Mouse (Mus musculus): ENCODE results near the gene Tom1l2. TPM values are rescaled to one million over a fixed set of nuclear protein-coding genes. Genes with fewer than 3 reads are reported as not detected.
A peak's percentile ranks its signal among the peaks of the same experiment; 100 is the strongest.

The Tom1l2 gene
- polyA plus RNA-seq, 1 experiment from 2014 or later = 61.4 TPM

DNA sequence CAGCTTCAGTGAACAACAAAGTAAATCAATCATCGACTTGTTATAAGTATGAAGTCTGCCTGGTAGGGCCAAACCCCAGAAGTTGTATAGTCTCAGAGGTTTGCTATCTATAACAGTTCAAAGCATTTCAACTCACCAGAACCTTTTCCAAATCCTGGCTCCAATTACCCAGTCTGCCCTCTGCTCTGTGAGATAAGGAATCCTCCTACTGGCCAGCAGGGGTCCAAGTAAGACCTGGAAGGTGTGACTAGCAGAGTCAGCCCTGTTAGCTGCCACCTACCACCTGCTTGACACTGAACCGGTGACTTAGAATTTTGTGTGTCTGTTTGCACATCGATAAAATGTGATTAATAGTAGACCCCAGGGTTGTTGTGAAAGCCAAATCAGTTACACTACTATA lies 14.6 kb upstream of the Tom1l2 start:
- H3K27ac ChIP-seq (replicated peaks) = no peak overlapping the region
- WGBS = 85% methylated on average over 3 of the region's 3 CpGs
- H3K27me3 ChIP-seq = no peaks in the 10 kb centered on the region
- H3K9me3 ChIP-seq = no peaks in the 10 kb centered on the region
- H3K4me2 ChIP-seq = no peak overlapping the region
- H3K36me3 ChIP-seq = no peaks in the 10 kb centered on the region
- H3K4me3 ChIP-seq = no peak overlapping the region
- ATAC-seq (ENCODE audit: low read depth) = no peak
- H3K9ac ChIP-seq = no peak overlapping the region
- H3K4me1 ChIP-seq (replicated peaks) = peaks cover 4% of the 10 kb centered on the region; the same call in 1 of the 2 replicates

DNA sequence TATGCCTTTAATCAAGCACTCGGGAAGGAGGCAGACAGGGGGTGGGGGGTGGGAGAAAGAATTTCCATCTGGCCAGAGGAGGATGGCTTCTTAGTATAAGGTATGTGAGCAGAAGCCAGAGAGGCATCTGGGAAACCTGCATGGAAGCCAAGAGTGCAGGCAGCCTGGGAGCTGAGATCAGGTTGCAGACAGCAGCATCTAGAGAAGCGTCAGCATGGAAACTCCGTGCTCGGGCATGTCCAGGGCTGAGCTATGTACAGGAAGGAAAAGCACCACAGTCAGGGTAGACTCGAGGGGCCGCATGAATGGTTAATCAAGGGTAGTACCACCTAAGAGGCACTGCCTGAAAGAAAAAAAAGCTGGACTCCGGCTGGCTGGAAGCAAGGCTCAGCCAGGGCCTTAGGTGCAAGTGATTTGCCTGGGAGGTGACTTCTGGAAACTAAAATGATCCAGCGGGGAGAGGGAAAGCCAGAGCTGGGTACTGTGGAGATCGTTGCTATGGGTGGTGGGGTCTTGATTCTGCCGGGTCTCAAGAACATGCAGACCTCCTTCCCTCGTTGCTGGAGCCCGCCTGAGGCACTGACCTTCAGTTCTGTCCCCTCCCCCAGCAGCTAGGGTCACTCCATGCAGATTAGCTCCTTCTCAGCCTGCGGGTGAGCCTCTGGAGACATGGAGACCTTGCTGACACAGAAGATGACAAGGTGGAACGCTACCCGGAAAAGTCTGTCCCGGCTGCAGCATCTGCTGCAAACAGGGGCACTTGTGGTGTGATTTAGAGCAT lies 13.7 kb upstream of the Tom1l2 start:
- ATAC-seq (ENCODE audit: low read depth) = no peak
- H3K27me3 ChIP-seq = no peaks in the 10 kb centered on the region
- H3K27ac ChIP-seq (replicated peaks) = no peak overlapping the region
- H3K4me3 ChIP-seq = no peak overlapping the region
- WGBS = 44% methylated on average over 16 of the region's 16 CpGs
- H3K9ac ChIP-seq = peak overlapping the region; percentile 43; the same call in 1 of the 2 replicates
- peaks cover 4% of the 10 kb centered on the region; the same call in 1 of the 2 replicates for H3K4me1 ChIP-seq (replicated peaks)
- H3K36me3 ChIP-seq = no peaks in the 10 kb centered on the region
- no peaks in the 10 kb centered on the region for H3K9me3 ChIP-seq
- H3K4me2 ChIP-seq = no peak overlapping the region

GRCm38 (mm10) chr11:60360631-60361201 lies 8.0 kb upstream of the Tom1l2 start:
- Histone ChIP-seq H3K4me1 (replicated peaks) (no peaks in the 10 kb centered on the region), H3K4me3 (no peak overlapping the region), H3K4me2 (no peak overlapping the region), H3K9me3 (no peaks in the 10 kb centered on the region), H3K27me3 (no peaks in the 10 kb centered on the region), H3K27ac (replicated peaks) (no peak overlapping the region), H3K36me3 (no peaks in the 10 kb centered on the region), H3K9ac (no peak overlapping the region)
- 84% methylated on average over 5 of the region's 5 CpGs for WGBS
- ATAC-seq (ENCODE audit: low read depth) = no peak

GRCm38 (mm10) chr11:60359936-60360335 lies 7.2 kb upstream of the Tom1l2 start:
- Histone ChIP-seq H3K27ac (replicated peaks) (no peak overlapping the region), H3K9ac (no peak overlapping the region), H3K9me3 (no peaks in the 10 kb centered on the region), H3K4me3 (no peak overlapping the region), H3K4me1 (replicated peaks) (no peaks in the 10 kb centered on the region), H3K36me3 (no peaks in the 10 kb centered on the region), H3K27me3 (no peaks in the 10 kb centered on the region), H3K4me2 (no peak overlapping the region)
- 86% methylated on average over 1 of the region's 1 CpGs for WGBS
- no peak for ATAC-seq (ENCODE audit: low read depth)

DNA sequence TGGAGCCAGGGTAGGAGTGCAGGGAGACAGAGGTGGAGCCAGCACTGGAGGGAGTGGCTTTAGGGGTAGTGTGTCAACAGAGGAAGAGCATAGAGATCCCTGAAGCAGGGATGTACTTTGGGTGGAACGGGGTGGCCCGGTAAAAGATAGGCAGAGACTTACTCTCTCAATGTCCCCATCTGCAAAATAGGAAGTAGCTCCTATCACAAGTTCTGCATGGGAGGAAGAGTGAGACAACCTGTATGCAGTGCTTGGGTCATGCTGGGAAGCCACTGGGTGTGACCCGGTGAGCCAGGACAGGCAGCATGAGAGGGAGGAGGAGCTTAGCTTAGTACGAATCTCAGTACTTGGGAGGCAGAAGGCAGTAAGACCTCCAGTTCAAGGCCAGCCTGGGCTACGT lies 6.4 kb upstream of the Tom1l2 start:
- H3K4me2 ChIP-seq = no peak overlapping the region
- no peak overlapping the region for H3K4me3 ChIP-seq
- no peaks in the 10 kb centered on the region for H3K36me3 ChIP-seq
- no peaks in the 10 kb centered on the region for H3K27me3 ChIP-seq
- WGBS = 75% methylated on average over 5 of the region's 5 CpGs
- no peaks in the 10 kb centered on the region for H3K9me3 ChIP-seq
- no peak for ATAC-seq (ENCODE audit: low read depth)
- no peak overlapping the region for H3K9ac ChIP-seq
- no peaks in the 10 kb centered on the region for H3K4me1 ChIP-seq (replicated peaks)
- H3K27ac ChIP-seq (replicated peaks) = no peak overlapping the region

GRCm38 (mm10) chr11:60358548-60358947 lies 5.8 kb upstream of the Tom1l2 start:
- no peak overlapping the region for H3K4me3 ChIP-seq
- H3K9me3 ChIP-seq = no peaks in the 10 kb centered on the region
- H3K4me2 ChIP-seq = no peak overlapping the region
- H3K27ac ChIP-seq (replicated peaks) = no peak overlapping the region
- H3K36me3 ChIP-seq = no peaks in the 10 kb centered on the region
- peaks cover 2% of the 10 kb centered on the region for H3K4me1 ChIP-seq (replicated peaks)
- 81% methylated on average over 7 of the region's 7 CpGs for WGBS
- no peak for ATAC-seq (ENCODE audit: low read depth)
- H3K9ac ChIP-seq = no peak overlapping the region
- H3K27me3 ChIP-seq = no peaks in the 10 kb centered on the region

DNA sequence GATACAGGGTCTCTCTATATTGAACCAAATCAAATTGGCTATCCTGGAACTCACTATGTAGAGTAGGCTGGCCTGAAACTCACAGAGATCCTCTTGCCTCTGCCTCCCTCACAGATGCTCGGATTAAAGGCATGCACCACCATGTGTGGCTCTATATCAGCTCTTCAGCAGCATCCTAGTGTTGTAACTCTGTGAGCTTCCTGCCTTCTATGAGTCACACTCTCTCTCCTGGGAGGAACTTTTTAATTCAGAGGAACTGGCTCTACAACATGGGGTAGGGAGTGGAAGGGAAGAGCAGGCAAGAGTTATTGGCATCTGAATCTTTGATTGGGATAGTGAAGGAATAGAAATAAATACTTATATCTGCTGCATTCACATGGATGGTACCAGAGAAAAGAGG lies 4.4 kb upstream of the Tom1l2 start:
- Histone ChIP-seq H3K9me3 (no peaks in the 10 kb centered on the region), H3K4me1 (replicated peaks) (peaks cover 8% of the 10 kb centered on the region), H3K4me3 (no peak overlapping the region), H3K4me2 (no peak overlapping the region), H3K27me3 (no peaks in the 10 kb centered on the region), H3K27ac (replicated peaks) (no peak overlapping the region), H3K36me3 (no peaks in the 10 kb centered on the region), H3K9ac (no peak overlapping the region)
- no peak for ATAC-seq (ENCODE audit: low read depth)
- WGBS = 43% methylated on average over 1 of the region's 1 CpGs

- H3K4me3 ChIP-seq = no peak overlapping the region
- H3K27me3 ChIP-seq = no peaks in the 10 kb centered on the region
- no peaks in the 10 kb centered on the region for H3K9me3 ChIP-seq
- H3K36me3 ChIP-seq = no peaks in the 10 kb centered on the region
- 90% methylated on average over 2 of the region's 2 CpGs for WGBS
- H3K4me2 ChIP-seq = no peak overlapping the region
- no peak overlapping the region for H3K9ac ChIP-seq
- ATAC-seq (ENCODE audit: low read depth) = no peak
- no peak overlapping the region for H3K27ac ChIP-seq (replicated peaks)
- peaks cover 20% of the 10 kb centered on the region for H3K4me1 ChIP-seq (replicated peaks)
Measured at GRCm38 (mm10) chr11:60355952-60356351, 3.2 kb upstream of the Tom1l2 start.

GRCm38 (mm10) chr11:60351925-60352371 lies 757 bp downstream of the Tom1l2 start:
- no peaks in the 10 kb centered on the region for H3K9me3 ChIP-seq
- 25% methylated on average over 11 of the region's 11 CpGs for WGBS
- H3K4me3 ChIP-seq = peak overlapping the region; percentile 84
- peak overlapping the region; percentile 88 for H3K9ac ChIP-seq
- peak overlapping the region; percentile 97 for H3K4me2 ChIP-seq
- no peak for ATAC-seq (ENCODE audit: low read depth)
- H3K4me1 ChIP-seq (replicated peaks) = peaks cover 32% of the 10 kb centered on the region
- H3K27me3 ChIP-seq = no peaks in the 10 kb centered on the region
- H3K27ac ChIP-seq (replicated peaks) = peak overlapping the region; percentile 75
- no peaks in the 10 kb centered on the region for H3K36me3 ChIP-seq

GRCm38 (mm10) chr11:60351388-60351787 lies 1.3 kb downstream of the Tom1l2 start:
- ATAC-seq (ENCODE audit: low read depth) = no peak
- Histone ChIP-seq H3K36me3 (no peaks in the 10 kb centered on the region), H3K9ac (peak overlapping the region; percentile 88; the same call in 1 of the 2 replicates), H3K4me3 (peak overlapping the region; percentile 84), H3K4me1 (replicated peaks) (peaks cover 37% of the 10 kb centered on the region), H3K27me3 (no peaks in the 10 kb centered on the region), H3K27ac (replicated peaks) (no peak overlapping the region), H3K4me2 (peak overlapping the region; percentile 97), H3K9me3 (no peaks in the 10 kb centered on the region)
- WGBS = 53% methylated on average over 2 of the region's 2 CpGs

- Histone ChIP-seq H3K27me3 (no peaks in the 10 kb centered on the region), H3K36me3 (no peaks in the 10 kb centered on the region), H3K4me1 (replicated peaks) (peaks cover 26% of the 10 kb centered on the region), H3K4me2 (no peak overlapping the region), H3K9me3 (no peaks in the 10 kb centered on the region), H3K4me3 (no peak overlapping the region), H3K27ac (replicated peaks) (no peak overlapping the region), H3K9ac (no peak overlapping the region)
- no peak for ATAC-seq (ENCODE audit: low read depth)
- WGBS = 72% methylated on average over 4 of the region's 4 CpGs
Measured at GRCm38 (mm10) chr11:60346537-60346936, 6.2 kb downstream of the Tom1l2 start.

DNA sequence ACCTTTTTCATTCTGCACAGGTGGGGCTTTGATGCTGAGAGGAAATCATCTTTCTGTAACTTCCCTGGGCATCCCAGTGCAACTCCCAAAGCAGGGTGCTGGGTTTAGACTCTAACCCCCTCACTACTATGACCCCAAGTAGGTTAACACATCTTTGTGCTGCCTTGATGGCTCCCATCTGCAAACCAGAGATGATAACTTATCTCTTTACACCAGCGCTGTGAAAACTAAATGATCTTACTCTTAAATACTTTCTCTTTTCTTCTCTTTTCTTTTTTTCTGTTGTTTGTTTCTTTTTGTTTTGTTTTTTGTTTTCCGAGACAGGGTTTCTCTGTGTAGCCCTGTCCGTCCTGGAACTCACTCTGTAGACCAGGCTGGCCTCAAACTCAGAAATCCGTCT lies 6.8 kb downstream of the Tom1l2 start:
- H3K4me1 ChIP-seq (replicated peaks) = 0 out of 2 replicates have a peak, but pooled peaks cover 19% of the 10 kb centered on the region
- H3K9ac ChIP-seq = no peak overlapping the region
- H3K4me3 ChIP-seq = no peak overlapping the region
- H3K9me3 ChIP-seq = no peaks in the 10 kb centered on the region
- WGBS = 90% methylated on average over 4 of the region's 4 CpGs
- H3K27me3 ChIP-seq = no peaks in the 10 kb centered on the region
- H3K4me2 ChIP-seq = no peak overlapping the region
- no peak overlapping the region for H3K27ac ChIP-seq (replicated peaks)
- ATAC-seq (ENCODE audit: low read depth) = no peak
- H3K36me3 ChIP-seq = no peaks in the 10 kb centered on the region
